Mouse (Mus musculus) heart, postnatal 25 days (tissue): ENCODE data around the gene Mmp10. TPM values are rescaled to one million over a fixed set of nuclear protein-coding genes. Genes with fewer than 3 reads are reported as not detected.

Experiments
- DNase-seq: peaks from one replicate; pipeline ENCODE4 v3.0.0; 2022; ENCODE audit warnings: low spot score
- intact Hi-C: fragments of 180-260 bp; cut with DNase I; formaldehyde crosslinking; loops from one replicate; pipeline ENCODE4 v1.15.1; 2025
- total RNA-seq, 2 experiments: library from RNA; stranded (reverse); gene quantifications; 2 replicates each; pipeline ENCODE4 v1.2.3; 2021

The Mmp10 gene
- not detected for total RNA-seq

- DNase-seq, result no peak
- intact Hi-C loops, result no loop called here
These were observed at the start of gene Mmp10 for GRCm38 (mm10) chr9:7502051-7502450. Gene Mmp10, plus strand, starts transcription at chr9:7502352.

- intact Hi-C loops, result no loop called here
- DNase-seq, result no peak
These were observed 48.9 kb upstream of the Mmp10 start for GRCm38 (mm10) chr9:7453302-7453701.

GRCm38 (mm10) chr9:7470262-7470661, 31.9 kb upstream of the Mmp10 start:
- no peak for DNase-seq
- intact Hi-C loops, result no loop called here

- intact Hi-C loops, result no loop called here
These were observed 18.3 kb upstream of the Mmp10 start for GRCm38 (mm10) chr9:7483684-7484394.

GRCm38 (mm10) chr9:7501138-7501537, 1.0 kb upstream of the Mmp10 start:
- intact Hi-C loops, result no loop called here
- no peak for DNase-seq

More at GRCm38 (mm10) chr9:7483684-7484394, 18.3 kb upstream of the Mmp10 start:
- no peak for DNase-seq

GRCm38 (mm10) chr9:7507321-7507876, 5.2 kb downstream of the Mmp10 start:
- DNase-seq, result no peak
- intact Hi-C loops, result no loop called here

GRCm38 (mm10) chr9:7509619-7510233, 7.6 kb downstream of the Mmp10 start:
- intact Hi-C loops, result no loop called here
- DNase-seq, result no peak

- intact Hi-C loops, result no loop called here
- DNase-seq, result no peak
These were observed 15.9 kb downstream of the Mmp10 start for GRCm38 (mm10) chr9:7517944-7518571.

- intact Hi-C loops, result no loop called here
- no peak for DNase-seq
These were observed 24.2 kb downstream of the Mmp10 start for GRCm38 (mm10) chr9:7526255-7526940.

- no peak for DNase-seq
- intact Hi-C loops, result no loop called here
These were observed 40.6 kb downstream of the Mmp10 start for GRCm38 (mm10) chr9:7542763-7543162.

- intact Hi-C loops, result no loop called here
- DNase-seq, result no peak
These were observed 42.8 kb downstream of the Mmp10 start for GRCm38 (mm10) chr9:7544923-7545457.

- peak; percentile 31 for DNase-seq
- intact Hi-C loops, result no loop called here
These were observed 43.3 kb downstream of the Mmp10 start for GRCm38 (mm10) chr9:7545471-7545870.

- no peak for DNase-seq
- intact Hi-C loops, result no loop called here
These were observed 43.8 kb downstream of the Mmp10 start for GRCm38 (mm10) chr9:7545920-7546319.

GRCm38 (mm10) chr9:7551943-7552342, 49.8 kb downstream of the Mmp10 start:
- DNase-seq, result no peak

GRCm38 (mm10) chr9:7553536-7553935, 51.4 kb downstream of the Mmp10 start:
- DNase-seq, result no peak
- intact Hi-C loops, result no loop called here

More at GRCm38 (mm10) chr9:7551943-7552342, 49.8 kb downstream of the Mmp10 start:
- intact Hi-C loops, result no loop called here

GRCm38 (mm10) chr9:7554382-7554781, 52.2 kb downstream of the Mmp10 start:
- intact Hi-C loops, result loop anchor here (1.0 kb wide), 1 partner anchor 41 kb away; no protein-coding TSS in a partner anchor
- DNase-seq, result no peak

GRCm38 (mm10) chr9:7558221-7559017, 56.3 kb downstream of the Mmp10 start, which contains the start of gene Mmp8:
Gene Mmp8, plus strand, starts transcription at chr9:7558456.
- intact Hi-C loops, result no loop called here
- DNase-seq, result no peak
